Comparison of ENCODE assay signal across 9 mouse cellular contexts in the genomic region with DNA sequence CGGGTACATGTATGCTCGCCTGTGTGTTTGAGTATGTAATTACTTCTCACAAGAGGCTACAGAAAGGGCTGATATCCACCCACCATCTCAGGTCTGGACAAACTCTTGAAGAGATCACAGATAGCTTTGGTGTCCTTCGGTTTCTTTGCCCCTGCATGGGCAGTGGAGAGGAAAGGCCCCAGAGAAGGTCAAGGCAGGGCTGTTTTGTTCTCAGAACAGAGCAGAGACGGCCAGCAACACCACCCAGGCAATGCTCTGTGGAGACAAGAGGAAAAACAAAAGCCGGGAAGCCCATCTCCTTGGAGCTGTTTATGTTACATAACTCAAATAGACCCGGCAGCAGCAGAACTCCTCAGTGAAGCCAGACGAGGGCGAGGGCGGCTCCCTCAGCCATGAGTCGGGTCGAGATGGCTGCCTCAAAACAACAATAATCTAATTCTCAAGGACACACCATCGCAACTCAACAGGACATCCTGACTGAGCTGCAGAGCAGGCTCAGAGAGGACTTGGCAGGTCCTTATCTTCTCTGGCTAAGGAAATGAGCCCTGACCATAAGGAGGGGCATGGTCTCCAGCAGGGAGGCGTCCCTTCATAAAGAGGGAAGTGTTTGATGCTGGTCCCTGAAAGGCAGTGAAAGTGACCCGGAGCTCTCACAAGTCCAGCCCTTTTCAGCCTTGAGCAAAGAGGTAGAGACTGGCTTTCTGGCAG. TPM values are rescaled to one million over a fixed set of nuclear protein-coding genes. Genes with fewer than 3 reads are reported as not detected.
DNase-seq lines count a peak whose midpoint lies in the region; ATAC-seq and TF ChIP-seq lines count a peak whose summit lies in the region.
"Had no signal": no experiment of that assay in that cellular context is flagged by ENCODE, and none has a peak within 500 bp of the region (broad histone marks: within the 10 kb centered on the region; RNA-seq: fewer than 3 reads in every experiment).

No protein-coding gene starts in this region.

- no peak for TF ChIP-seq CTCF in layer of hippocampus, adult 2 months (conservative IDR thresholded peaks at IDR 0.05)
- peak; percentile 33 for TF ChIP-seq CTCF in stomach, postnatal 0 days (IDR thresholded peaks at IDR 0.05; ENCODE audit: low read depth)

- H3K36me3 ChIP-seq in embryonic facial prominence, embryonic 10.5 days (replicated peaks) = no peaks in the 10 kb centered on the region
- H3K36me3 ChIP-seq in liver, embryonic 15.5 days (replicated peaks) = no peaks in the 10 kb centered on the region
- H3K36me3 ChIP-seq in stomach, postnatal 0 days (ENCODE audit: control insufficient read depth, insufficient read depth, low read length) = no peaks in the 10 kb centered on the region
- no peaks in the 10 kb centered on the region for H3K36me3 ChIP-seq in midbrain, embryonic 11.5 days (ENCODE audit: control insufficient read depth, insufficient read depth, low read length)
- H3K36me3 ChIP-seq: G1E had no signal

- no peak overlapping the region for H3K4me3 ChIP-seq in layer of hippocampus, adult 2 months
- no peak overlapping the region for H3K4me3 ChIP-seq in embryonic facial prominence, embryonic 10.5 days
- no peak overlapping the region for H3K4me3 ChIP-seq in liver, embryonic 15.5 days (replicated peaks)
- H3K4me3 ChIP-seq in stomach, postnatal 0 days (ENCODE audit: low read depth, low read length) = no peak overlapping the region
- no peak overlapping the region for H3K4me3 ChIP-seq in midbrain, embryonic 11.5 days (ENCODE audit: low read depth, low read length)

- TF ChIP-seq EP300 in stomach, postnatal 0 days (optimal IDR thresholded peaks at IDR 0.05) = no peak

- WGBS in embryonic facial prominence, embryonic 10.5 days = 68% methylated on average over 14 of the region's 14 CpGs
- 22% methylated on average over 14 of the region's 14 CpGs for WGBS in liver, embryonic 15.5 days (ENCODE audit: insufficient replicate concordance)
- WGBS in stomach, postnatal 0 days = 24% methylated on average over 14 of the region's 14 CpGs
- 61% methylated on average over 14 of the region's 14 CpGs for WGBS in midbrain, embryonic 11.5 days

- no peaks in the 10 kb centered on the region for H3K27me3 ChIP-seq in embryonic facial prominence, embryonic 10.5 days (replicated peaks; ENCODE audit: low read depth, poor library complexity, severe bottlenecking)
- H3K27me3 ChIP-seq in liver, embryonic 15.5 days = no peaks in the 10 kb centered on the region
- H3K27me3 ChIP-seq in stomach, postnatal 0 days (ENCODE audit: control insufficient read depth, insufficient read depth, low read length) = no peaks in the 10 kb centered on the region
- no peaks in the 10 kb centered on the region for H3K27me3 ChIP-seq in midbrain, embryonic 11.5 days (ENCODE audit: control insufficient read depth, insufficient read depth, low read length)

- no peak overlapping the region for H3K4me2 ChIP-seq in liver, embryonic 15.5 days
- H3K4me2 ChIP-seq in stomach, postnatal 0 days (replicated peaks; ENCODE audit: low read depth) = no peak overlapping the region
- H3K4me2 ChIP-seq in midbrain, embryonic 11.5 days = no peak overlapping the region

- no peak overlapping the region for H3K9ac ChIP-seq in liver, embryonic 15.5 days
- H3K9ac ChIP-seq in stomach, postnatal 0 days (ENCODE audit: low read length) = 0 out of 2 replicates have a peak overlapping the region, but pooled peaks have one; percentile 23
- no peak overlapping the region for H3K9ac ChIP-seq in midbrain, embryonic 11.5 days (ENCODE audit: low read length)

- H3K9me3 ChIP-seq in embryonic facial prominence, embryonic 10.5 days = no peaks in the 10 kb centered on the region
- no peaks in the 10 kb centered on the region for H3K9me3 ChIP-seq in liver, embryonic 15.5 days (replicated peaks)
- H3K9me3 ChIP-seq in stomach, postnatal 0 days (ENCODE audit: control insufficient read depth, low read length) = no peaks in the 10 kb centered on the region
- H3K9me3 ChIP-seq in midbrain, embryonic 11.5 days (ENCODE audit: control insufficient read depth, low read length) = no peaks in the 10 kb centered on the region
- H3K9me3 ChIP-seq: G1E had no signal

- no peak for DNase-seq in layer of hippocampus, adult 2 months (ENCODE audit: low spot score in 2 of 2)
- DNase-seq in layer of hippocampus, postnatal 14 days (ENCODE audit: low spot score in 2 of 2) = no peak
- no peak for DNase-seq in embryonic facial prominence, embryonic 10.5 days (ENCODE audit: low spot score)
- DNase-seq in heart, postnatal 4 days = peak; percentile 79
- DNase-seq in stomach, postnatal 0 days (ENCODE audit: low spot score) = peak; percentile 41
- no peak for DNase-seq in thymus, postnatal 4 days
- no peak for DNase-seq in midbrain, embryonic 11.5 days (ENCODE audit: low spot score, missing footprints)

- peak; percentile 68 for ATAC-seq in liver, embryonic 15.5 days (ENCODE audit: insufficient read depth)
- ATAC-seq in stomach, postnatal 0 days (ENCODE audit: low FRiP score, low TSS enrichment) = peak; percentile 50
- no peak for ATAC-seq in midbrain, embryonic 11.5 days (ENCODE audit: low FRiP score)

- H3K4me1 ChIP-seq in embryonic facial prominence, embryonic 10.5 days = peaks cover 27% of the 10 kb centered on the region
- no peaks in the 10 kb centered on the region for H3K4me1 ChIP-seq in liver, embryonic 15.5 days (replicated peaks)
- peaks cover 10% of the 10 kb centered on the region for H3K4me1 ChIP-seq in stomach, postnatal 0 days (replicated peaks; ENCODE audit: control insufficient read depth, insufficient read depth)
- peaks cover 3% of the 10 kb centered on the region; the same call in 1 of the 2 replicates for H3K4me1 ChIP-seq in midbrain, embryonic 11.5 days (ENCODE audit: control insufficient read depth, insufficient read depth, low read length)

- H3K27ac ChIP-seq in layer of hippocampus, adult 2 months = peak overlapping the region; percentile 78
- H3K27ac ChIP-seq in embryonic facial prominence, embryonic 10.5 days (replicated peaks) = peak overlapping the region; percentile 0; the same call in 1 of the 2 replicates
- 0 out of 2 replicates have a peak overlapping the region, but pooled peaks have one; percentile 24 for H3K27ac ChIP-seq in liver, embryonic 15.5 days (replicated peaks)
- H3K27ac ChIP-seq in stomach, postnatal 0 days (replicated peaks) = peak overlapping the region; percentile 82
- no peak overlapping the region for H3K27ac ChIP-seq in midbrain, embryonic 11.5 days (ENCODE audit: low read depth, low read length)

RNA-seq across cellular contexts. Expression of gene Tarbp1, which starts 52.2 kb away (rescaled TPM):
- total RNA-seq in layer of hippocampus, adult 2 months (2021) = 1 to 10 TPM; 4.6 to 4.9 TPM
- 1 to 10 TPM; 4.0 to 4.7 TPM for total RNA-seq in layer of hippocampus, postnatal 14 days (2021)
- 2.7 and 2.8 TPM in 2 replicates for polyA plus RNA-seq in embryonic facial prominence, embryonic 10.5 days (2016; fragmentation: Nextera tagmentation; extraction: Ambion mirVana)
- 1 to 10 TPM; 5.0 to 5.9 TPM for total RNA-seq in heart, postnatal 4 days (2021)
- polyA plus RNA-seq in liver, embryonic 15.5 days (2015; fragmentation: Nextera tagmentation; extraction: Ambion mirVana) = 1.2 and 1.3 TPM in 2 replicates
- 1.1 and 1.2 TPM in 2 replicates for polyA plus RNA-seq in stomach, postnatal 0 days (2015; fragmentation: Nextera tagmentation; extraction: Ambion mirVana)
- polyA plus RNA-seq in midbrain, embryonic 11.5 days (2014; fragmentation: Nextera tagmentation; extraction: Ambion mirVana) = 2.2 TPM in 2 replicates

Comparison
In these comparisons a context has a peak if more than half of its experiments do, and no peak if none do; other contexts are left out.
1. DNase-seq: peak in heart, postnatal 4 days (single experiment) and stomach, postnatal 0 days (single experiment); none in layer of hippocampus, adult 2 months (0 of 2), layer of hippocampus, postnatal 14 days (0 of 2), embryonic facial prominence, embryonic 10.5 days (single experiment), thymus, postnatal 4 days (single experiment) and midbrain, embryonic 11.5 days (single experiment).